Mouse (Mus musculus) heart, embryonic 13.5 days (tissue): ENCODE data around the gene Tmem243. TPM values are rescaled to one million over a fixed set of nuclear protein-coding genes. Genes with fewer than 3 reads are reported as not detected.

Experiments
- ATAC-seq: fragments of 200-750 bp; cut with Nextera tagmentation; 2 replicates; pipeline ENCODE4 v1.8.0; 2017; ENCODE audit warnings: moderate TSS enrichment; ENCODE audit not compliant: insufficient number of reproducible peaks, low FRiP score, low TSS enrichment; ENCODE audit errors: extremely low read depth
- H3K27ac ChIP-seq: fragments of 300-500 bp; sonication (generic); replicated peaks from 2 replicates; pipeline ENCODE4 v1.5.1; 2015; ENCODE audit warnings: moderate library complexity, mild to moderate bottlenecking, inconsistent platforms
- H3K27me3 ChIP-seq: fragments of 300-500 bp; sonication (generic); replicated peaks from 2 replicates; pipeline ENCODE4 v1.6.1; 2015; ENCODE audit warnings: mild to moderate bottlenecking, inconsistent platforms
- H3K36me3 ChIP-seq: fragments of 300-500 bp; sonication (generic); 2 replicates; pipeline ENCODE4 v1.6.1; 2015; ENCODE audit warnings: mild to moderate bottlenecking, inconsistent platforms
- H3K4me1 ChIP-seq: fragments of 300-500 bp; sonication (generic); 2 replicates; pipeline ENCODE4 v1.6.1; 2015; ENCODE audit warnings: inconsistent platforms
- H3K4me2 ChIP-seq: fragments of 300-500 bp; sonication (generic); 2 replicates; pipeline ENCODE4 v1.6.1; 2015; ENCODE audit warnings: inconsistent platforms, mild to moderate bottlenecking, moderate library complexity
- H3K4me3 ChIP-seq: fragments of 300-500 bp; sonication (generic); 2 replicates; pipeline ENCODE4 v1.5.1; 2015; ENCODE audit warnings: moderate library complexity, mild to moderate bottlenecking, inconsistent platforms
- H3K9ac ChIP-seq: fragments of 300-500 bp; sonication (generic); 2 replicates; pipeline ENCODE4 v1.6.1; 2015; ENCODE audit warnings: inconsistent platforms, mild to moderate bottlenecking, moderate library complexity
- H3K9me3 ChIP-seq: fragments of 300-500 bp; sonication (generic); 2 replicates; pipeline ENCODE4 v1.6.1; 2016; ENCODE audit warnings: inconsistent platforms
- WGBS: fragments of 180-500 bp; shearing (Covaris S2); methylation state at CpG from one replicate; pipeline ENCODE4 v1.1.7; 2015; ENCODE audit warnings: mixed read lengths; 5-methylcytosine and 5-hydroxymethylcytosine counted together
- polyA plus RNA-seq: library from polyadenylated mRNA; unstranded; fragments of >200 nt; fragmentation: Nextera tagmentation; extraction: Ambion mirVana; gene quantifications from 2 replicates; pipeline ENCODE4 v1.2.1, GENCODE M21; 2015

Gene Tmem243
- polyA plus RNA-seq = 9.3 and 9.7 TPM in 2 replicates

DNA sequence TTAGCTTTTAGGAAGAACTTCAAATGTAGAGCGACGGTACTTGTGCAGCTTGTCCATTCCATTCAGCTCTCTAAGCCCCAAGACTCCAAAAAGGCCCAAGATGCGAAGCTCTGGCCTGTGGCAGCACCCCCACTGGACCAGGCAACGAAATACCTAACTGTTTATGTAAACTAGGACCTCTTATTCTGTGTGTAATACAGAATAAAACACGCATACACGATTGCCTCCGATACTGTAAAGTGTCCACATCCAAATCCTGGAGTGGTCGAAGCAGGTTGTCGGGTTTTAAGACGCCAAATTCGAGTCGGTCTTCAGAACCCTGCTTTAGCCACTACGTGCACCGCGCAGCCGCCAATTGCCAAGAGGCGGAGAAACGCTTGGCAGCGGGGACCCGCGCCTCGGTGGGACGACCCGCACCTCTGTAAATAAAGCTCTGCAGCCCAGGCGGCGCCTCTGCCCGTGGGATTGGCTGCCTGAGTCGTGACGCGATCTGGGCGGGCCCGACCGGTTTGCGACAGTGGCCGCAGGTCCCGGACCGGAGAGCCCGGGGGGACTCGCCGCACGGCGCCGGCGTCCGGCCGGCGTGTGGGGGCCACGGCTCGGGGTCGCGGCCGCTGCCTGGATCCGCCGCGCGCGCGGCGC, at the start of gene Tmem243:
Tmem243 (plus strand) TSS at position 462 of the 642 bp plus-strand sequence.
- peak within 1 kb of the TSS; percentile 91 for H3K9ac ChIP-seq
- H3K36me3 ChIP-seq = no peaks in the 10 kb centered on the region
- WGBS = under 1% methylated on average over 51 of the region's 59 CpGs
- H3K4me1 ChIP-seq = peaks cover 12% of the 10 kb centered on the region
- peaks cover 28% of the 10 kb centered on the region for H3K27me3 ChIP-seq
- peak within 1 kb of the TSS; percentile 50; the same call in 1 of the 2 replicates for H3K27ac ChIP-seq
- ATAC-seq = peak; percentile 86
- peak within 1 kb of the TSS; percentile 94 for H3K4me3 ChIP-seq
- 0 out of 2 replicates have a peak, but pooled peaks cover 7% of the 10 kb centered on the region for H3K9me3 ChIP-seq
- peak within 1 kb of the TSS; percentile 97 for H3K4me2 ChIP-seq

DNA sequence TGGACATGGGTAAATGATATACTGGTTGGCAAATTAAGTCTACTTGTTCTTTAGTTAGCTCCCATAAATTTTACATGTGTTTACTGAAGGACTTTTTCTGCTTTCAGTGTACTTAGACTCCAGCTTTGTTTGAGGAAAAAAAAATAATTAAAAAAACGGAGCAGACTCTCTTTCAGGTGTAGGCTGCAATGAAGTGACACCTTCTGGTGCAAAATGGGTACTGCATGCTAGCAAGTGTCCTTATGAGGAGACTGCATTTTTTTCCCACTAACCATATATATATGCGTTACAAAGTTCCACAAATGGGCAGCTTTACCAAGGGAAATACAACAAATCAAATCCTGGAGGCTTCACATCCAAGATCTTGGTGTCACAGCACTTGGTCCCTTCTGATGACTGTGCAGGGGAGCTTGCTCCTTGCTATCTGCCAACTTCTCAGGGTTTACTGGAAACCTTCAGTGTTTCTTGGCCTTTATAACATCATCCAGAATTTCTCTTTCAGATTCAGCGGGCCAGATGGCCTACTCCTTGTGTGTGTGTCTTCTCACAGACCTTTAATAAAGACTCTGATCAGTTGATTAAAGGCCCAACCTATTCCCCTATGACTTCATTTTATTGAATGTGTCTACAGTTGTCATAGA, 44.3 kb upstream of the Tmem243 start:
- Histone ChIP-seq H3K4me3 (no peak overlapping the region), H3K9ac (no peak overlapping the region), H3K4me2 (no peak overlapping the region), H3K9me3 (no peaks in the 10 kb centered on the region), H3K27me3 (no peaks in the 10 kb centered on the region), H3K36me3 (no peaks in the 10 kb centered on the region), H3K4me1 (no peaks in the 10 kb centered on the region), H3K27ac (no peak overlapping the region)
- WGBS = 22% methylated on average over 3 of the region's 3 CpGs
- ATAC-seq = no peak

DNA sequence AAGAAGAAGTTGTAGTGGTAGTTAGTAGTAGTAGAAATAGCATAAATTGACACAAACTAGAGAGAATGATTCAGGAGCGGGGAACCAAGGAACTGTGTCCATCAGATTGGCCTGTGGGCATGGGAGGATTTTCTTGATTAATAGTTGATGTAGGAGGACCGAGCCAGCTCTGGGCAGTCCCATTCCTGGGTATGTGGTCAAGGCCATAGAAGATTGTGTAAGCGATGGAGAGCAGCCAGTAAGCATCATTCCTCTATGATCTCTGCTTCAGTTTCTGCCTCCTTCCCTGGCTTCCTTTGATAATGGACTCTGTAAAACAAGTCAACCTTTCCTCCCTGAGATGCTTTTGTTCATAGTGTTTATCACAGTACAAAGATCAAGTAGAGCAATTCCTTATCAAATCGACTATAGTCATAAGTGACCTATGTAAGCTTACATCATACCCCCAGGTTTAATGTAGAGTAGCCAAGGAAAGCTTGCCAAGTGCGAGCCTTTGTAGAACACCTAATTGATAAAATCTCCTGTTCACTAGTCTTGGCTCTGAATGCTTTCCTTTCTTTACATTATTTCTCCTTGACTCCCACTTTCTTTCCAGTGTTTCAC, 43.1 kb upstream of the Tmem243 start:
- no peak overlapping the region for H3K4me2 ChIP-seq
- H3K27me3 ChIP-seq = no peaks in the 10 kb centered on the region
- no peak for ATAC-seq
- no peaks in the 10 kb centered on the region for H3K4me1 ChIP-seq
- no peak overlapping the region for H3K9ac ChIP-seq
- WGBS = 74% methylated on average over 5 of the region's 5 CpGs
- no peak overlapping the region for H3K4me3 ChIP-seq
- H3K36me3 ChIP-seq = no peaks in the 10 kb centered on the region
- no peaks in the 10 kb centered on the region for H3K9me3 ChIP-seq
- no peak overlapping the region for H3K27ac ChIP-seq

DNA sequence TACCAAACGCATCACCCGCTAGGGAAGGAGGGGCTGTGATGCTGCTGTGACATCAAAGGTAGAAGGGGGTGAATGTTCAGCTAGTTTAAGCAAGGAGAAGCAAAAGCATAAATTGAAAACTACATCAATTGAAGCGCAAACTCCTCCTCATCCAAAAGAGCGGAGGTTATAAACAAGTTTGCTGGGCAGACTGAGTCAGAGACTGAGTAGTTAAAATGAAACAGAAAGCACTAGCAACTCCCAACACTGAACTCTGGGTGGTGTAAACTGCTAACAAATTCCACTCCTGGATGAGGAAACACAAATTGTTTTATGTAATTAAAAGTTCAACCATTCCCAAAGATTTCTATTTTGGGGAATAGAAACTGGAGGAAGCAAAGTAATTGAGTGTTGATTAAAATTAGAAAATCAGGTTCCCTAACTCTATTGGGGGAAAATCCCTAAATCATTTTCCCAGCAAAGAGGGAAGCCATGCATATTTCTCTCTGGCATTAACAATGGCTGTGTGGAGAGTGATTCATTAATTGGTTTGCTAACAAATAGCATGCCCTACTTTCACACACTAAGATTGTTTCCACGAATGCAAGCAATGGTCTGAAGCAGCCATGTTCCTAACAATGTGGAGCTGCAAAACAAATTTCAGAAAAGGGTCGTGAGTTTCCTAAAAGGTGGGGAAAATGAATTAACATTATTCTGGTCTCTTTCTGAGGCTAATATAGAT, 41.0 kb upstream of the Tmem243 start:
- Histone ChIP-seq H3K4me3 (no peak overlapping the region), H3K9ac (no peak overlapping the region), H3K4me1 (no peaks in the 10 kb centered on the region), H3K9me3 (no peaks in the 10 kb centered on the region), H3K4me2 (no peak overlapping the region), H3K27me3 (no peaks in the 10 kb centered on the region), H3K36me3 (no peaks in the 10 kb centered on the region), H3K27ac (no peak overlapping the region)
- no peak for ATAC-seq
- 74% methylated on average over 6 of the region's 6 CpGs for WGBS

DNA sequence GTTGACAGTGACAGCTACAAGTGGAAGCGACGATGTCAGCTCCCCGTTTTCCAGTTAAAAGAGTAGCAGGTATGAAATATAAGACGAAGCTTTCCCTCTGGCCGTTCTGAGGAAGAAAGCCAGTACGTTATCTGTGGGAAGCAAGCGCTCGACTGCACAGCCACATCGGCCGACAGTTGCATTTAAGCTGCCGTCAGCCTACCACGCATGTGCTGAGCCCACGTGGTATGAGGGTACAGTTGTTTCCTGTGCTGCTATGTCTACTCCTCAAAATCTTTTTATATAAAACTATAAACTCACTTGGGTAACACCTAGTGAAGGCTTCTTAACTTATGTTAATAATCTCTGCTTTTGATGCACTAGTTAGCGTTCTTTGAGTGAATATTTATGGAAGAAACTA, 40.2 kb upstream of the Tmem243 start:
- 72% methylated on average over 14 of the region's 14 CpGs for WGBS
- Histone ChIP-seq H3K4me3 (no peak overlapping the region), H3K9ac (no peak overlapping the region), H3K4me1 (no peaks in the 10 kb centered on the region), H3K36me3 (no peaks in the 10 kb centered on the region), H3K27me3 (no peaks in the 10 kb centered on the region), H3K27ac (no peak overlapping the region), H3K4me2 (no peak overlapping the region), H3K9me3 (no peaks in the 10 kb centered on the region)
- ATAC-seq = no peak

DNA sequence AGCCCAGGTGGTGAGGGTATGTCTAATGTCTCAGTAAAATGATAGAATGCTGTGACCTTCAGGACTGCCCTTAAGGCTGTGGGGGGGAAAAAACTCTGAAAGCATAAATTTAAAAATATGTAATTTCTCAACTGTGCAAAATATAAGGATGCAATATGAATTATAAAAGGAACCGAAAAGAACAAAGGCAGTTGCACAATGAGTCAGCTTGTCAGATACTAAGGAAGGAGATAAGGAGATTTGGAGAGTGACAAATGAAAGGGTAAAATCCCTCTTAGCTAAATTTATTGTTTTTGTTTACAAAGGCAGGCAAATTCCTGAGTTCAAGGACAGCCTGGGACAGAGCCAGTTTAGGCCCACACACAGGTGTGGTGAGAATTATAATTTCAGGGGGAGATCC, 36.3 kb upstream of the Tmem243 start:
- Histone ChIP-seq H3K4me2 (no peak overlapping the region), H3K27me3 (no peaks in the 10 kb centered on the region), H3K27ac (no peak overlapping the region), H3K9ac (no peak overlapping the region), H3K4me1 (no peaks in the 10 kb centered on the region), H3K36me3 (no peaks in the 10 kb centered on the region), H3K9me3 (no peaks in the 10 kb centered on the region), H3K4me3 (no peak overlapping the region)
- no peak for ATAC-seq
- 80% methylated on average over 1 of the region's 1 CpGs for WGBS

DNA sequence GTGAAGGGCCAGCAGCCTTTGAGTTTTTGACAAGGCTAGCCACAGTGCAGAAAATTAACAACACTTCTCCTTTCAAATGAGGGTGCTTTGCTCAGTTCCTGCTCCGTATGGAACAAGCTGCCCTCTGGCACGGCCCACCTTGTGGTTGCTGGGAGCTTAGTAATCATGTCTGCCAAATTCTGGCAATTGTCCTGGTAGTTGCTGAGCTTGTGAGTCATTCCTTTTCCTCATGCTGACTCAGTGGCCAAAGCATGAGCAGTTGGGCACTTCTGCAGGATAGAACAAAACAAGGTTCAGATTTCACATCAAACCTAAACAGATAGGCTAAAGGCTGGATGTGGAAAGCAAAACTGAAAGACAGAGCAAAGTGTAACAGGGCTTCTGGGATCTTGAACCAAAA, 31.6 kb upstream of the Tmem243 start:
- WGBS = 48% methylated on average over 2 of the region's 2 CpGs
- Histone ChIP-seq H3K9ac (no peak overlapping the region), H3K27me3 (no peaks in the 10 kb centered on the region), H3K4me3 (no peak overlapping the region), H3K4me1 (no peaks in the 10 kb centered on the region), H3K36me3 (no peaks in the 10 kb centered on the region), H3K4me2 (no peak overlapping the region), H3K9me3 (no peaks in the 10 kb centered on the region), H3K27ac (no peak overlapping the region)
- ATAC-seq = no peak

DNA sequence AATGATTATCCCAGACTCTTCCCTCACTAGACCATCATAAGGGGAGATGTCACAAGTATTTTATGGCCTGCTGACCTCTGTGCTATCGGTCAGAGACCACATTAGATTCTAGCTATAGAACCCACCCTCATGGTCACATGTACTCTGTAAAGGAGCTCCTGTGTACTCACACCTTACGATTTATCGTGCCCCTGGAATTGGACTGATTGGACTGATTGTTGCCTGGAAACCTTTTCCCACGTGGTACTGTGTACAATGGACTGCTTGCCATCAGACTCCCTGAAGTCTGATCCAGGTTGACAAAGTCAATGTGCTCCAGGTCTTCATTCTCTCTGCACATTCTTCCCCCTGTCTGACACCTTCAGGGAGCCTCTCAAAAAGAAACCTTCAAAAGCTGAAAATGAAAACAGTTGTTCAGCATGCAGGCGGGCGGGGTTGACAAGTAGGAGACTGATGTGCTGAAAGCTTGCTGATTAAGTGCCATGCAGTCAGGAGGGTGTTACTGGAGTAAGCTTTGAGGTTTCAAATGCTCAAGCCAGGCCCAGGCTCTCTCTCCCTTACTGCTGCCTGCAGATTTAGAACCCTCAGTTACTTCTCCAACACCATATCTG, 30.8 kb upstream of the Tmem243 start:
- Histone ChIP-seq H3K27me3 (no peaks in the 10 kb centered on the region), H3K4me2 (no peak overlapping the region), H3K9ac (no peak overlapping the region), H3K9me3 (no peaks in the 10 kb centered on the region), H3K4me3 (no peak overlapping the region), H3K27ac (no peak overlapping the region), H3K4me1 (no peaks in the 10 kb centered on the region), H3K36me3 (no peaks in the 10 kb centered on the region)
- WGBS = 47% methylated on average over 6 of the region's 6 CpGs
- ATAC-seq = no peak

DNA sequence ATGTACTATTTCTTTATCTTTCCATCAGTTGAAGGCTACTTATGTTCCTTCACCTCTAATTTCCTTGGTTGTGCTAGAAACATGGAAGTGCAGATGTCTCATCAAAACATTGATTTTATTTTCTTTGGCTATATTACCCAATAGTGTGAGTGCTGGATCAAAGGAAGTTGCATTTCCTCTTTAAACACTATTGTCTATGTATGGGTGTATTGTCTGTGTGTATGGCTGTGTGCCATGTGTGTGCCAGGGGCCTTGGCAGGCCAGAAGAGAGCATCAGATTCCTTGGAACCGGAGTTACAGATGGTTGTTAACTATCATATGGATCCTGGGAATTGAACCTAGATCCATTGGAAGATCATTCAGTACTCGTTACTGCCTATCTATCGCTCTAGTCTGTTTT, 29.1 kb upstream of the Tmem243 start:
- H3K27me3 ChIP-seq = no peaks in the 10 kb centered on the region
- 85% methylated on average over 3 of the region's 3 CpGs for WGBS
- H3K9ac ChIP-seq = no peak overlapping the region
- H3K4me2 ChIP-seq = no peak overlapping the region
- no peak overlapping the region for H3K4me3 ChIP-seq
- H3K4me1 ChIP-seq = no peaks in the 10 kb centered on the region
- no peak overlapping the region for H3K27ac ChIP-seq
- H3K9me3 ChIP-seq = no peaks in the 10 kb centered on the region
- no peak for ATAC-seq
- no peaks in the 10 kb centered on the region for H3K36me3 ChIP-seq

DNA sequence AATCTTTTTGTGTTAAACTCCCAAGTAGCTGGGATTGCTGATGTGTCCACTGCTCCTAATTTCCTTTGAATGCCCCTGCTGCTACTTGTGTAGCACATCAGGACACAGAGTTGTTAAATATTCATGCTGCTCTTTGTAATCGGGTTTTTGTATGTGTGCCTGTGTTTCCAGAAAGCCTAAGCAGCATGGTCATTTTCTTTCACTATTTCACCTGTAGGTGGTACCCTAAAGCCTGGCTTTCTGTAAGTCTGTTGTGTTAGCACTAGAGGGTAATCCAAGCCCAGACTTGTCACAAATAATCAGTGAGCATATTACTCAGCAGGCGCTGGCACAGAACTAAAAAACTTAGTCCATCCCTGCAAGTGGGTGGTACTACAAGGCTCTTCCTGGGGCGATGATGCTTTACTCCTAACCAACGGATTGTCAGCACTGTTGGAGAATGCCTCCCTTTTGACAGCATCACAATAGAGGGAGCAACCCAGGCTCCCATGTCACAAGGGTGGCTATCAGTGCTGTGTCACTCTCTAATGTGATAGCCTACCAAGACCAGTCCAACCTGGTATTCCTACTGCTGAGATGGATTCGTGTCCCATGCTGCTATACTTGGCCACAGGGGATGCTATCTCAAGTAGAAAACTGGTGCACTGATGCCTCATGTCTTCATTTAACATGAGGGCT, 27.2 kb upstream of the Tmem243 start:
- Histone ChIP-seq H3K4me1 (no peaks in the 10 kb centered on the region), H3K27me3 (no peaks in the 10 kb centered on the region), H3K4me3 (no peak overlapping the region), H3K9ac (no peak overlapping the region), H3K27ac (no peak overlapping the region), H3K4me2 (no peak overlapping the region), H3K9me3 (no peaks in the 10 kb centered on the region), H3K36me3 (no peaks in the 10 kb centered on the region)
- ATAC-seq = no peak; the same call in 1 of the 2 replicates
- 39% methylated on average over 5 of the region's 5 CpGs for WGBS
